Mouse (Mus musculus) limb, embryonic 14.5 days (tissue): Measurements from ENCODE around the gene Tmem171. TPM values are rescaled to one million over a fixed set of nuclear protein-coding genes. Genes with fewer than 3 reads are reported as not detected.

Experiments
- ATAC-seq: fragments of 200-750 bp; cut with Nextera tagmentation; 2 replicates; pipeline ENCODE4 v1.8.0; 2017; ENCODE audit warnings: low read depth, moderate number of reproducible peaks, moderate TSS enrichment; ENCODE audit not compliant: low FRiP score
- DNase-seq: peaks from one replicate; pipeline ENCODE4 v3.0.0-alpha.2; 2015; ENCODE audit warnings: low spot score
- H3K27ac ChIP-seq: fragments of 300-500 bp; sonication (generic); replicated peaks from 2 replicates; pipeline ENCODE4 v1.5.1; 2014; ENCODE audit warnings: low read depth, mild to moderate bottlenecking, low read length, moderate library complexity, mixed read lengths
- H3K27me3 ChIP-seq: fragments of 300-500 bp; sonication (generic); 2 replicates; pipeline ENCODE4 v1.6.1; 2014; ENCODE audit warnings: low read length, mixed read lengths; ENCODE audit not compliant: control insufficient read depth, insufficient read depth
- H3K36me3 ChIP-seq: fragments of 300-500 bp; sonication (generic); 2 replicates; pipeline ENCODE4 v1.6.1; 2014; ENCODE audit warnings: mild to moderate bottlenecking, low read length, moderate library complexity, mixed read lengths; ENCODE audit not compliant: control insufficient read depth, insufficient read depth
- H3K4me1 ChIP-seq: fragments of 300-500 bp; sonication (generic); 2 replicates; pipeline ENCODE4 v1.6.1; 2014; ENCODE audit warnings: antibody characterized with exemption, low read length, mixed read lengths; ENCODE audit not compliant: control insufficient read depth, insufficient read depth
- H3K4me2 ChIP-seq: fragments of 300-500 bp; sonication (generic); replicated peaks from 2 replicates; pipeline ENCODE4 v1.6.1; 2014; ENCODE audit warnings: low read depth, mild to moderate bottlenecking, low read length, moderate library complexity; ENCODE audit not compliant: severe bottlenecking
- H3K4me3 ChIP-seq: fragments of 300-500 bp; sonication (generic); replicated peaks from 2 replicates; pipeline ENCODE4 v1.5.1; 2014; ENCODE audit warnings: low read length
- H3K9ac ChIP-seq: fragments of 300-500 bp; sonication (generic); 2 replicates; pipeline ENCODE4 v1.6.1; 2014; ENCODE audit warnings: mild to moderate bottlenecking, low read depth, low read length, moderate library complexity; ENCODE audit not compliant: severe bottlenecking
- H3K9me3 ChIP-seq: fragments of 300-500 bp; sonication (generic); 2 replicates; pipeline ENCODE4 v1.6.1; 2016; ENCODE audit warnings: low read length; ENCODE audit not compliant: control insufficient read depth
- POLR2A ChIP-seq: fragments of 200-500 bp; IDR thresholded peaks from 2 replicates; pipeline ENCODE4 v1.8.0; 2012; ENCODE audit warnings: inconsistent platforms, mild to moderate bottlenecking, moderate library complexity, borderline replicate concordance; ENCODE audit not compliant: insufficient read depth, insufficient read length; ENCODE audit errors: extremely low read depth
- WGBS: fragments of 180-500 bp; shearing (Covaris S2); extraction: QIAGEN DNeasy Blood & Tissue Kit; methylation state at CpG from one replicate; pipeline ENCODE4 v1.1.7; 2014; 5-methylcytosine and 5-hydroxymethylcytosine counted together
- polyA plus RNA-seq, 2 experiments: library from polyadenylated mRNA; depleted of rRNA in 1 of 2; stranded (reverse) in 1 of 2; unstranded in 1 of 2; fragments of >200 nt; fragmentation: Nextera tagmentation in 1 of 2; extraction: Ambion mirVana in 1 of 2; gene quantifications; 2 replicates each; pipeline versions ENCODE4 v1.2.1 to v1.2.3; 2012 to 2014

Tmem171 gene
- polyA plus RNA-seq, 2 experiments = 0.05 to 0.17 TPM

- ATAC-seq = no peak
- DNase-seq = no peak
- 65% methylated on average over 5 of the region's 5 CpGs for WGBS
Observed at GRCm38 (mm10) chr13:98701309-98701675, 6.7 kb upstream of the Tmem171 start.

GRCm38 (mm10) chr13:98700661-98701308 lies 6.2 kb upstream of the Tmem171 start:
- Histone ChIP-seq H3K27ac (no peak overlapping the region), H3K4me3 (no peak overlapping the region), H3K27me3 (peaks cover 8% of the 10 kb centered on the region; the same call in 1 of the 2 replicates), H3K4me2 (no peak overlapping the region), H3K4me1 (no peaks in the 10 kb centered on the region), H3K9ac (no peak overlapping the region), H3K36me3 (no peaks in the 10 kb centered on the region), H3K9me3 (no peaks in the 10 kb centered on the region)
- no peak for DNase-seq
- WGBS = 29% methylated on average over 10 of the region's 10 CpGs
- no peak for ATAC-seq
- TF ChIP-seq POLR2A = no peak

More at GRCm38 (mm10) chr13:98701309-98701675, 6.7 kb upstream of the Tmem171 start:
- Histone ChIP-seq H3K9me3 (no peaks in the 10 kb centered on the region), H3K9ac (no peak overlapping the region), H3K27me3 (0 out of 2 replicates have a peak, but pooled peaks cover 3% of the 10 kb centered on the region), H3K36me3 (no peaks in the 10 kb centered on the region), H3K4me3 (no peak overlapping the region), H3K4me2 (no peak overlapping the region), H3K4me1 (no peaks in the 10 kb centered on the region), H3K27ac (no peak overlapping the region)
- TF ChIP-seq POLR2A = no peak

GRCm38 (mm10) chr13:98699982-98700540 lies 5.4 kb upstream of the Tmem171 start:
- ATAC-seq (no peak), DNase-seq (no peak)
- H3K27me3 ChIP-seq = peaks cover 15% of the 10 kb centered on the region
- H3K36me3 ChIP-seq = no peaks in the 10 kb centered on the region
- H3K4me3 ChIP-seq = no peak overlapping the region
- H3K4me2 ChIP-seq = no peak overlapping the region
- no peaks in the 10 kb centered on the region for H3K9me3 ChIP-seq
- WGBS = 56% methylated on average over 5 of the region's 5 CpGs
- H3K27ac ChIP-seq = no peak overlapping the region
- no peak for TF ChIP-seq POLR2A
- H3K9ac ChIP-seq = no peak overlapping the region
- H3K4me1 ChIP-seq = peaks cover 2% of the 10 kb centered on the region; the same call in 1 of the 2 replicates

GRCm38 (mm10) chr13:98699051-98699744 lies 4.6 kb upstream of the Tmem171 start:
- H3K36me3 ChIP-seq = no peaks in the 10 kb centered on the region
- TF ChIP-seq POLR2A = no peak
- no peak overlapping the region for H3K4me2 ChIP-seq
- no peaks in the 10 kb centered on the region for H3K9me3 ChIP-seq
- ATAC-seq (no peak), DNase-seq (no peak)
- H3K4me3 ChIP-seq = no peak overlapping the region
- no peak overlapping the region for H3K9ac ChIP-seq
- no peak overlapping the region for H3K27ac ChIP-seq
- peaks cover 21% of the 10 kb centered on the region for H3K27me3 ChIP-seq
- WGBS = 39% methylated on average over 14 of the region's 14 CpGs
- peaks cover 5% of the 10 kb centered on the region; the same call in 1 of the 2 replicates for H3K4me1 ChIP-seq

- TF ChIP-seq POLR2A = no peak
- Histone ChIP-seq H3K4me2 (no peak overlapping the region), H3K4me3 (no peak overlapping the region), H3K36me3 (no peaks in the 10 kb centered on the region), H3K9ac (no peak overlapping the region), H3K27ac (no peak overlapping the region), H3K4me1 (peaks cover 5% of the 10 kb centered on the region; the same call in 1 of the 2 replicates), H3K27me3 (peaks cover 28% of the 10 kb centered on the region), H3K9me3 (no peaks in the 10 kb centered on the region)
- ATAC-seq (no peak), DNase-seq (no peak)
- 95% methylated on average over 3 of the region's 3 CpGs for WGBS
Observed at GRCm38 (mm10) chr13:98696716-98697115, 2.1 kb upstream of the Tmem171 start.
